ENCODE assay signal across 27 mouse cellular contexts in genomic region chr7:112103816-112104215, GRCm38 (mm10). TPM values are rescaled to one million over a fixed set of nuclear protein-coding genes. Genes with fewer than 3 reads are reported as not detected.
DNase-seq lines count a peak whose midpoint lies in the region; ATAC-seq and TF ChIP-seq lines count a peak whose summit lies in the region.
"Had no signal": no experiment of that assay in that cellular context is flagged by ENCODE, and none has a peak within 500 bp of the region (broad histone marks: within the 10 kb centered on the region; RNA-seq: fewer than 3 reads in every experiment).

No protein-coding gene starts in this region.

- no peaks in the 10 kb centered on the region for H3K9me3 ChIP-seq in stomach, embryonic 14.5 days (ENCODE audit: control insufficient read depth, low read depth, low read length)
- no peaks in the 10 kb centered on the region for H3K9me3 ChIP-seq in stomach, postnatal 0 days (ENCODE audit: control insufficient read depth, low read length)
- H3K9me3 ChIP-seq: embryonic facial prominence, embryonic 10.5 days; embryonic facial prominence, embryonic 13.5 days; forebrain, embryonic 12.5 days; forebrain, embryonic 15.5 days; heart, embryonic 10.5 days; hindbrain, embryonic 12.5 days; hindbrain, embryonic 15.5 days had no signal

- peak; percentile 86 for ATAC-seq in stomach, embryonic 14.5 days (ENCODE audit: insufficient number of reproducible peaks, insufficient read depth, low FRiP score, low read depth)
- ATAC-seq in stomach, postnatal 0 days (ENCODE audit: low FRiP score, low TSS enrichment): peak; percentile 88
- ATAC-seq: CD4-positive, CD25-positive, alpha-beta regulatory T cell, adult 4 months; forebrain, embryonic 15.5 days had no signal

- no peak for TF ChIP-seq EP300 in stomach, postnatal 0 days (optimal IDR thresholded peaks at IDR 0.05)

- no peak overlapping the region for H3K4me3 ChIP-seq in macrophage (ENCODE audit: inconsistent target)
- H3K4me3 ChIP-seq in stomach, embryonic 14.5 days (ENCODE audit: low read depth, low read length): no peak overlapping the region
- H3K4me3 ChIP-seq in stomach, postnatal 0 days (ENCODE audit: low read depth, low read length): no peak overlapping the region
- H3K4me3 ChIP-seq: embryonic facial prominence, embryonic 10.5 days; embryonic facial prominence, embryonic 13.5 days; erythroblast, embryonic 14.5 days; forebrain, embryonic 12.5 days; forebrain, embryonic 15.5 days; heart, adult 2 months; heart, embryonic 10.5 days; hindbrain, embryonic 12.5 days; hindbrain, embryonic 15.5 days had no signal

- DNase-seq in urinary bladder, adult 18-20 months (ENCODE audit: low spot score in 2 of 2): peak; percentile 19 to 40
- DNase-seq in urinary bladder, postnatal 25 days (ENCODE audit: low spot score): no peak
- peak; percentile 68 for DNase-seq in stomach, postnatal 0 days (ENCODE audit: low spot score)
- no peak for DNase-seq in thymus, postnatal 10 days (ENCODE audit: low spot score in 2 of 2)
- no peak for DNase-seq in lung, postnatal 25 days (ENCODE audit: low spot score)
- DNase-seq: adrenal gland, adult 2 months; adrenal gland, postnatal 14 days; cerebellum, adult 11 months; cerebellum, adult 2 months; cerebellum, adult 9-11 months; cerebellum, postnatal 25 days; embryo, embryonic 11 days; gastrocnemius, postnatal 25 days; heart, adult 2 months had no signal

- H3K4me1 ChIP-seq in stomach, embryonic 14.5 days (ENCODE audit: control insufficient read depth, insufficient read depth, low read length): no peaks in the 10 kb centered on the region
- H3K4me1 ChIP-seq in stomach, postnatal 0 days (replicated peaks; ENCODE audit: control insufficient read depth, insufficient read depth): no peaks in the 10 kb centered on the region
- H3K4me1 ChIP-seq: embryonic facial prominence, embryonic 10.5 days; embryonic facial prominence, embryonic 13.5 days; forebrain, embryonic 12.5 days; heart, embryonic 10.5 days; hindbrain, embryonic 12.5 days; hindbrain, embryonic 15.5 days had no signal

- no peak for TF ChIP-seq CTCF in stomach, postnatal 0 days (IDR thresholded peaks at IDR 0.05; ENCODE audit: low read depth)

- H3K9ac ChIP-seq in stomach, embryonic 14.5 days (replicated peaks; ENCODE audit: low read depth, low read length): no peak overlapping the region
- no peak overlapping the region for H3K9ac ChIP-seq in stomach, postnatal 0 days (ENCODE audit: low read length)
- H3K9ac ChIP-seq: embryonic facial prominence, embryonic 13.5 days; forebrain, embryonic 12.5 days; forebrain, embryonic 15.5 days; hindbrain, embryonic 12.5 days; hindbrain, embryonic 15.5 days had no signal

- H3K36me3 ChIP-seq in macrophage (ENCODE audit: inconsistent target): peaks cover 53% of the 10 kb centered on the region
- peaks cover 71% of the 10 kb centered on the region for H3K36me3 ChIP-seq in stomach, embryonic 14.5 days (ENCODE audit: control insufficient read depth, insufficient read depth, low read length)
- peaks cover 26% of the 10 kb centered on the region for H3K36me3 ChIP-seq in stomach, postnatal 0 days (ENCODE audit: control insufficient read depth, insufficient read depth, low read length)

- WGBS in macrophage (ENCODE audit: missing documents): 91% methylated on average over 5 of the region's 5 CpGs
- 71% methylated on average over 5 of the region's 5 CpGs for WGBS in stomach, embryonic 14.5 days
- 62% methylated on average over 5 of the region's 5 CpGs for WGBS in stomach, postnatal 0 days

- H3K27ac ChIP-seq in macrophage: 0 out of 2 replicates have a peak overlapping the region, but pooled peaks have one; percentile 46
- no peak overlapping the region for H3K27ac ChIP-seq in stomach, embryonic 14.5 days (ENCODE audit: low read length)
- no peak overlapping the region; the same call in 1 of the 2 replicates for H3K27ac ChIP-seq in stomach, postnatal 0 days (replicated peaks)
- H3K27ac ChIP-seq: embryonic facial prominence, embryonic 10.5 days; embryonic facial prominence, embryonic 13.5 days; forebrain, embryonic 12.5 days; forebrain, embryonic 15.5 days; heart, adult 2 months; heart, embryonic 10.5 days; hindbrain, embryonic 12.5 days; hindbrain, embryonic 15.5 days had no signal

- H3K79me2 ChIP-seq in macrophage (ENCODE audit: inconsistent target): no peaks in the 10 kb centered on the region

- no peaks in the 10 kb centered on the region for H3K27me3 ChIP-seq in stomach, embryonic 14.5 days (ENCODE audit: control insufficient read depth, insufficient read depth, low read length)
- H3K27me3 ChIP-seq in stomach, postnatal 0 days (ENCODE audit: control insufficient read depth, insufficient read depth, low read length): no peaks in the 10 kb centered on the region
- H3K27me3 ChIP-seq: embryonic facial prominence, embryonic 13.5 days; forebrain, embryonic 12.5 days; forebrain, embryonic 15.5 days; hindbrain, embryonic 12.5 days; hindbrain, embryonic 15.5 days had no signal

- H3K4me2 ChIP-seq in stomach, embryonic 14.5 days (replicated peaks; ENCODE audit: low read depth, low read length): no peak overlapping the region
- H3K4me2 ChIP-seq in stomach, postnatal 0 days (replicated peaks; ENCODE audit: low read depth): no peak overlapping the region
- H3K4me2 ChIP-seq: embryonic facial prominence, embryonic 13.5 days; forebrain, embryonic 12.5 days; forebrain, embryonic 15.5 days; hindbrain, embryonic 12.5 days; hindbrain, embryonic 15.5 days had no signal

RNA-seq across cellular contexts. Expression of gene Dkk3, which starts 55.0 kb away (rescaled TPM):
- 10 to 100 TPM in 1 of 26 experiments, under 1 TPM in 1, not detected in 24; 0.22 to 12.5 TPM for total RNA-seq in macrophage (2018; cell fraction: chromatin; rRNA removed)
- not detected for total RNA-seq in macrophage (2018; cell fraction: cytosol; rRNA removed)
- 1 to 10 TPM in 1 of 26 experiments, not detected in 25; 1.4 TPM for total RNA-seq in macrophage (2018; cell fraction: nucleus; rRNA removed)
- polyA plus RNA-seq in macrophage (2018): not detected in 3 replicates
- 29.5 and 31.5 TPM in 2 replicates for polyA plus RNA-seq in stomach, embryonic 14.5 days (2014; fragmentation: Nextera tagmentation; extraction: Ambion mirVana)
- 39.1 and 40.0 TPM in 2 replicates for polyA plus RNA-seq in stomach, postnatal 0 days (2015; fragmentation: Nextera tagmentation; extraction: Ambion mirVana)
- total RNA-seq: hematopoietic stem cell, adult 5-6 weeks; MEL had no signal
- polyA plus RNA-seq: erythroblast, embryonic 14.5 days had no signal

Comparison
In these comparisons a context has a peak if more than half of its experiments do, and no peak if none do; other contexts are left out.
1. DNase-seq: peak in urinary bladder, adult 18-20 months (2 of 2) and stomach, postnatal 0 days (single experiment); none in urinary bladder, postnatal 25 days (single experiment), thymus, postnatal 10 days (0 of 2) and lung, postnatal 25 days (single experiment).
2. RNA of gene Dkk3, which starts 55.0 kb away (polyA plus RNA-seq): 39.1 to 40.0 TPM in stomach, postnatal 0 days and 29.5 to 31.5 TPM in stomach, embryonic 14.5 days; not detected in macrophage; every median in the first group is over 10 times any median in the second.